Mouse (Mus musculus) megakaryocyte, adult 5-6 weeks (primary cell): ENCODE data around the gene Vmn2r97. TPM values are rescaled to one million over a fixed set of nuclear protein-coding genes. Genes with fewer than 3 reads are reported as not detected.
"Not testable (repeated sequence)": the region's sequence is repeated elsewhere in the genome, so short reads cannot be mapped to it uniquely, and the experiment has no call there.

ENCODE experiments used
- ATAC-seq: 2 replicates; pipeline ENCODE4 v1.8.0; 2016; ENCODE audit warnings: mild to moderate bottlenecking, inconsistent platforms; ENCODE audit not compliant: poor library complexity, severe bottlenecking
- total RNA-seq, 2 experiments: library from RNA; stranded (forward) in 1 of 2; stranded (reverse) in 1 of 2; fragments of 153-499, 151-499 nt in 1 of 2; fragments of 221-1000, 200-1000 nt in 1 of 2; gene quantifications; 2 replicates each; pipeline versions ENCODE4 v1.2.3 to v1.2.4; 2015 to 2017

Gene Vmn2r97
- total RNA-seq (2015) (0.09 TPM in 1 of 2 replicates, not detected in the other), total RNA-seq (2017) (not detected in 2 replicates)

DNA sequence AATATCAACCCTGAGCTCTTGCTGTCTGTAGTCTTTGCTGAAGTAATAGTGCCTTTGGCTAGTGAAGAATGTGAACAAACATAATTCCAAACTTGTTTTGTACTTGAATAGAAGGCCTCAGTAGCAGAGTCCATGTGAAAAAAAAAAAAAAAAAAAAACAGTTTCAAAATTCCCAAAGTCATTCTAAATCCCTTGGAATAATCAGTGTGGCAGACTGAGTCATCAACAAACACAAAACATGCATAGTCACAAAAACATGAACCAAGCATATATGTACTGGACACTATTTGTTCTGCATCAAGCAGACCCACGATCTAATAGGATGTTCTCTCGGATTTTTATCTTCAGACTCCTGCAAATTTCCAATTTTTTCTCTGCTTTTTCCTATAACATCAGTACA is at the start of gene Vmn2r97:
Gene Vmn2r97, plus strand, starts transcription at position 301 of the 400 bp plus-strand sequence.
- not testable (repeated sequence) for ATAC-seq

DNA sequence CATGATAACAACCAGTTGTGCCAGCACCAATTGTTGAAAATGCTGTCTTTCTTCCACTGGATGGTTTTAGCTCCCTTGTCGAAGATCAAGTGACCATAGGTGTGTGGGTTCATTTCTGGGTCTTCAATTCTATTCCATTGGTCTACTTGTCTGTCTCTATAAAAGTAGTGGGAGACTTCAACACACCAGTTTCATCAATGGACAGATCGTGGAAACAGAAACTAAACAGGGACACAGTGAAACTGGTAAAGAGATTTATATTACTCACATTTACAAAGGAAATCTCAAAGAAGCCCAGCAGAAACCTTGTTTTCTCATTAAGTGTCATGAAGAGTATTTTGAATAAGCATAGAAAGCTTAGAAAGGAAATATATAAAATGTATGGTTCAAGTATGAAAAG is 31.7 kb upstream of the Vmn2r97 start:
- not testable (repeated sequence) for ATAC-seq

DNA sequence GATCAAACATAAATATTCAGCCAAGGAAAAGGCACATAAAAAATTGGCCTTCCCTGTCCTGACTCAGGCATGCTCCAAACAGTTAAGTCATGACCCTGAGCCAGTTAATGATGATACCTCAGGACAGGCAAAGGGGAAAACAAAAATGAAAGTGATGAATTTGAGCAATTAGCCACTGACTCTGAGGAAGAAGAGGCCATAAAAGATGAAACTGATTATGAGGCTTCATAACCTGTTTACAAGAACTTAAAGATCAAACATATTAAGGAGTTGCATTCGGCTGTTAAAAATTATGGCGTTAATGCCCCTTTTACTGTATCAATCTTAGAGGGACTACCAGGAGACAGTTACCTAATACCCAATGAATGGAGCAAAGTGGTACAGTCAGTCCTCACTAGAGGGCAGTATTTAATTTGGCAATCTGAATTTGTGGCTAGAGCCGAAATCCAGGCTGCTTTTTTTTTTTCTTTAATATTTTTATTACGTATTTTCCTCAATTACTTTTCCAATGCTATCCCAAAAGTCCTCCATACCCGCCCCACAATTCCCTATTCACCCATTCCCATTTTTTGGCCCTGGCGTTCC is 24.3 kb upstream of the Vmn2r97 start:
- ATAC-seq, result no peak

DNA sequence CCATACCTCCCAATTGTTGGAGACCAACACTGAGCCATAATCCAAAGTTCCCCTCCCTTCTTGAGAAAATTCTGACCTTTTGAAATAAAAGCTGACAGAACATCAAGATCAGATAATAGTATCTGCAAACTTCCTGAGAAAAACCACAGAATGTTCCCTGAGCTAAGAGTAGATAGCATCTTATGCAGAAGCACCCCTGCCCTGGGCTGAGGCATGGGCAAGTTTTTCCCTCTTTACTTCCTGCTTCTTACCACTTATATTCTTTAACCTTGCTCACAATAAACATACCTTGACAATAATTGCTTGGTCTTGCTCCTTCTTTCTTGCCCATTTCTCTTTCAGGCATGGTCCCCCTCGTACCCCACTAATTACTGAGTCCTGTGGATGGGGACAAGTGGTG is 43.7 kb downstream of the Vmn2r97 start:
- not testable (repeated sequence) for ATAC-seq

DNA sequence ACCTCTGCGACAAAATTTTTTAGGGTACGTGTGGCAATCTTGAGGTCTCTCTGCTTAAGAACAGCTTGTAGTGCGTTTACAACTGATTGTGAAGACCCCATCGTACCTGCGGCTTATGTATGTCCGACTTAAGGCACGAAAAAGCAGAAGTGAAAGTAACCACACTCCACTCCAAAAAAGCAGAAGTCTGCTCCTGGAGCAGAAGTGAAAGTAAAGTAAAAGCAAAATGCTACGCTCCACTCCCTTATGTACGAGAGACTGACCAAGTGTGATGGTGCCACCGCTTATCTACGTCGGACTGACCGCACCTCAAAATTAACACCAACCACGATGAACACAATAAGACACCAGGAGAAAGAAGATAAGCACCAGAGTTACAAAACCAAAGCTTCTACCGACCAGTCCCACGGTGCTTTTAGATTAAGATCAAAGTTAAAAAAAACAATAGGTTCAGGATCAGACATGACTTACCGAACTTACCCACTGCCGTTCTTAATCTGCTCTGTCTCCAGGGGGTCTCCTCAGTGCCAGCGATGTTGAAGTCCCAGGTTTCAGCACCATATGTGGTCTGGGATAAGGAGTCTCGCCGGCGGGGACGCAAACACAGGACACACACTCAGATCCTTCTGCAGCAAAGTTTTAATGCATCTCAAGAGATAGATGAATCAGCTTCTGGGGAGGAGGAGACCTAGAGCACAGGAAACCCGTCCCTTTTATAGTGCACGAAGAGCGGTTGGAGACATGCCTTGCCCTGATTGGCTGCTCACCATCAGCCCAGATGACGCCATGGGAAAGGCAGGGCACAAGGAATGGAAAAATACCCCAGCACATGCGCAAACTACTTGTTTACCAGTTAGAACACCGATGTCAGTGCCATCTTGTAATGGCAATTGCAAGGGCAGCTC is 54.5 kb downstream of the Vmn2r97 start:
- ATAC-seq, result peak; percentile 99

Other genes starting within 250 kb of the Vmn2r97 start
- not detected in 2 replicates for gene Vmn2r98, start 139.2 kb downstream of the Vmn2r97 start, total RNA-seq (2015)
- not detected in 2 replicates for gene Vmn2r98, start 139.2 kb downstream of the Vmn2r97 start, total RNA-seq (2017)